Mouse (Mus musculus): ENCODE measurements around the gene H2-T24.
"Not testable (repeated sequence)": the region's sequence is repeated elsewhere in the genome, so short reads cannot be mapped to it uniquely, and the experiment has no call there.

The H2-T24 gene

GRCm38 (mm10) chr17:36020191-36021073, at the start of gene H2-T24:
Gene H2-T24, minus strand, starts transcription at chr17:36020560.
- peak; percentile 54 to 73 for DNase-seq (ENCODE audit: low read depth in 1 of 2, low spot score in 2 of 2)

- peak; percentile 55 to 75 for DNase-seq (ENCODE audit: low read depth in 1 of 2, low spot score in 2 of 2)
These were observed 40.5 kb upstream of the H2-T24 start for GRCm38 (mm10) chr17:36060829-36061228.

GRCm38 (mm10) chr17:36058362-36058761, 38.0 kb upstream of the H2-T24 start, which contains the start of gene Gm11127:
Gene Gm11127, minus strand, starts transcription at chr17:36058371.
- not testable (repeated sequence) for DNase-seq (ENCODE audit: low read depth in 1 of 2, low spot score in 2 of 2)

- DNase-seq (ENCODE audit: low read depth in 1 of 2, low spot score in 2 of 2): not testable (repeated sequence)
These were observed 37.6 kb upstream of the H2-T24 start for GRCm38 (mm10) chr17:36057927-36058326.

GRCm38 (mm10) chr17:36043286-36043685, 22.9 kb upstream of the H2-T24 start:
- no peak for DNase-seq (ENCODE audit: low read depth in 1 of 2, low spot score in 2 of 2)

- DNase-seq (ENCODE audit: low read depth in 1 of 2, low spot score in 2 of 2): peak; percentile 43 to 57
These were observed 22.3 kb upstream of the H2-T24 start, which contains the start of the genes H2-T22 and Gm6034 for GRCm38 (mm10) chr17:36042610-36043169. Gene H2-T22, minus strand, starts transcription at chr17:36042747. Gene Gm6034, plus strand, starts transcription at chr17:36042961.

GRCm38 (mm10) chr17:36042055-36042454, 21.7 kb upstream of the H2-T24 start:
- DNase-seq (ENCODE audit: low read depth in 1 of 2, low spot score in 2 of 2): not testable (repeated sequence)

- not testable (repeated sequence) for DNase-seq (ENCODE audit: low read depth in 1 of 2, low spot score in 2 of 2)
These were observed 20.2 kb upstream of the H2-T24 start for GRCm38 (mm10) chr17:36040604-36041003.

- not testable (repeated sequence) for DNase-seq (ENCODE audit: low read depth in 1 of 2, low spot score in 2 of 2)
These were observed 15.8 kb upstream of the H2-T24 start for GRCm38 (mm10) chr17:36036126-36036525.

GRCm38 (mm10) chr17:36035010-36035638, 14.8 kb upstream of the H2-T24 start:
- peak in 1 of 2 experiments; percentile 53 for DNase-seq (ENCODE audit: low read depth in 1 of 2, low spot score in 2 of 2)

- DNase-seq (ENCODE audit: low read depth in 1 of 2, low spot score in 2 of 2): not testable (repeated sequence)
These were observed 14.2 kb upstream of the H2-T24 start for GRCm38 (mm10) chr17:36034524-36034923.

- DNase-seq (ENCODE audit: low read depth in 1 of 2, low spot score in 2 of 2): peak in 1 of 2 experiments; percentile 45
These were observed 12.1 kb upstream of the H2-T24 start, which contains the start of gene H2-T23 for GRCm38 (mm10) chr17:36032351-36032875. Gene H2-T23, minus strand, starts transcription at chr17:36032855.

- peak in 1 of 2 experiments; percentile 45 for DNase-seq (ENCODE audit: low read depth in 1 of 2, low spot score in 2 of 2)
These were observed 11.4 kb upstream of the H2-T24 start for GRCm38 (mm10) chr17:36031583-36032331.

- not testable (repeated sequence) for DNase-seq (ENCODE audit: low read depth in 1 of 2, low spot score in 2 of 2)
These were observed 10.6 kb upstream of the H2-T24 start for GRCm38 (mm10) chr17:36030703-36031582.

- DNase-seq (ENCODE audit: low read depth in 1 of 2, low spot score in 2 of 2): not testable (repeated sequence)
These were observed 9.8 kb upstream of the H2-T24 start for GRCm38 (mm10) chr17:36030046-36030702.

GRCm38 (mm10) chr17:36028879-36029619, 8.7 kb upstream of the H2-T24 start:
- DNase-seq (ENCODE audit: low read depth in 1 of 2, low spot score in 2 of 2): no peak

- no peak for DNase-seq (ENCODE audit: low read depth in 1 of 2, low spot score in 2 of 2)
These were observed 7.3 kb upstream of the H2-T24 start for GRCm38 (mm10) chr17:36027663-36028062.

GRCm38 (mm10) chr17:36025901-36026300, 5.5 kb upstream of the H2-T24 start:
- no peak for DNase-seq (ENCODE audit: low read depth in 1 of 2, low spot score in 2 of 2)

Measured in monocyte, adult 2 months (primary cell).